ENCODE assay signal across 8 mouse cellular contexts in genomic region chr13:104139369-104140209, GRCm38 (mm10). TPM values are rescaled to one million over a fixed set of nuclear protein-coding genes. Genes with fewer than 3 reads are reported as not detected.
DNase-seq lines count a peak whose midpoint lies in the region; ATAC-seq and TF ChIP-seq lines count a peak whose summit lies in the region.

No protein-coding gene starts in this region.

- no peak overlapping the region for H3K9ac ChIP-seq in hindbrain, embryonic 13.5 days
- no peak overlapping the region for H3K9ac ChIP-seq in intestine, postnatal 0 days (ENCODE audit: low read depth, low read length)
- no peak overlapping the region for H3K9ac ChIP-seq in midbrain, embryonic 15.5 days

- no peak overlapping the region for H3K4me3 ChIP-seq in hindbrain, embryonic 10.5 days
- H3K4me3 ChIP-seq in hindbrain, embryonic 13.5 days = no peak overlapping the region
- H3K4me3 ChIP-seq in intestine, postnatal 0 days (ENCODE audit: low read depth, low read length) = no peak overlapping the region
- no peak overlapping the region for H3K4me3 ChIP-seq in limb, embryonic 10.5 days
- H3K4me3 ChIP-seq in midbrain, embryonic 15.5 days = no peak overlapping the region
- peak overlapping the region; percentile 31 for H3K4me3 ChIP-seq in spleen, adult 2 months (ENCODE audit: extremely low read depth, insufficient read depth, insufficient read length)

- WGBS in hindbrain, embryonic 10.5 days = 47% methylated on average over 13 of the region's 13 CpGs
- 45% methylated on average over 13 of the region's 13 CpGs for WGBS in hindbrain, embryonic 13.5 days
- WGBS in intestine, postnatal 0 days = 33% methylated on average over 13 of the region's 13 CpGs
- 50% methylated on average over 13 of the region's 13 CpGs for WGBS in limb, embryonic 10.5 days
- whole genome bisulfite sequencing in midbrain, embryonic 15.5 days = 39% methylated on average over 13 of the region's 13 CpGs
- WGBS in spleen, adult 2 months = 27% methylated on average over 13 of the region's 13 CpGs

- peak; percentile 95 for TF ChIP-seq CTCF in intestine, postnatal 0 days (IDR thresholded peaks at IDR 0.05; ENCODE audit: low read depth)
- TF ChIP-seq CTCF in spleen, adult 2 months (IDR thresholded peaks at IDR 0.05; ENCODE audit: extremely low read depth, insufficient read depth, insufficient read length, insufficient replicate concordance) = peak; percentile 75; the same call in 1 of the 2 replicates

- peaks cover 75% of the 10 kb centered on the region for H3K36me3 ChIP-seq in hindbrain, embryonic 10.5 days
- peaks cover 75% of the 10 kb centered on the region for H3K36me3 ChIP-seq in hindbrain, embryonic 13.5 days
- H3K36me3 ChIP-seq in intestine, postnatal 0 days (ENCODE audit: control insufficient read depth, insufficient read depth) = peaks cover 20% of the 10 kb centered on the region; the same call in 1 of the 2 replicates
- peaks cover 63% of the 10 kb centered on the region for H3K36me3 ChIP-seq in limb, embryonic 10.5 days
- H3K36me3 ChIP-seq in midbrain, embryonic 15.5 days (replicated peaks) = peaks cover 44% of the 10 kb centered on the region
- peaks cover 7% of the 10 kb centered on the region for H3K36me3 ChIP-seq in spleen, adult 2 months (ENCODE audit: control insufficient read depth, insufficient read depth, low read length)

- no peak overlapping the region for H3K4me2 ChIP-seq in hindbrain, embryonic 13.5 days
- peak overlapping the region; percentile 45; the same call in 1 of the 2 replicates for H3K4me2 ChIP-seq in intestine, postnatal 0 days (replicated peaks; ENCODE audit: low read depth)
- no peak overlapping the region for H3K4me2 ChIP-seq in midbrain, embryonic 15.5 days

- no peaks in the 10 kb centered on the region for H3K9me3 ChIP-seq in hindbrain, embryonic 10.5 days
- no peaks in the 10 kb centered on the region for H3K9me3 ChIP-seq in hindbrain, embryonic 13.5 days
- H3K9me3 ChIP-seq in intestine, postnatal 0 days (ENCODE audit: control insufficient read depth) = no peaks in the 10 kb centered on the region
- H3K9me3 ChIP-seq in limb, embryonic 10.5 days (replicated peaks) = no peaks in the 10 kb centered on the region
- no peaks in the 10 kb centered on the region for H3K9me3 ChIP-seq in midbrain, embryonic 15.5 days

- no peak overlapping the region for H3K27ac ChIP-seq in hindbrain, embryonic 10.5 days
- H3K27ac ChIP-seq in hindbrain, embryonic 13.5 days = no peak overlapping the region
- no peak overlapping the region for H3K27ac ChIP-seq in intestine, postnatal 0 days (ENCODE audit: low read depth, low read length)
- H3K27ac ChIP-seq in limb, embryonic 10.5 days = no peak overlapping the region
- H3K27ac ChIP-seq in midbrain, embryonic 15.5 days = no peak overlapping the region
- no peak overlapping the region for H3K27ac ChIP-seq in spleen, adult 2 months (ENCODE audit: insufficient read depth, low read length)

- no peak for TF ChIP-seq POLR2A in spleen, adult 2 months (IDR thresholded peaks at IDR 0.05; ENCODE audit: low read depth, low read length)

- DNase-seq in hindbrain, embryonic 10.5 days (ENCODE audit: low spot score) = peak; percentile 77
- peak; percentile 80 for DNase-seq in embryo, embryonic 11 days
- peak; percentile 53 to 64 for DNase-seq in gastrocnemius, postnatal 36 days
- DNase-seq in limb, embryonic 10.5 days (ENCODE audit: low spot score) = peak; percentile 71
- peak; percentile 67 to 77 for DNase-seq in spleen, adult 2 months (ENCODE audit: low read depth in 1 of 2, low spot score in 2 of 2)

- no peaks in the 10 kb centered on the region for H3K27me3 ChIP-seq in hindbrain, embryonic 10.5 days (ENCODE audit: insufficient read depth, poor library complexity, severe bottlenecking)
- H3K27me3 ChIP-seq in hindbrain, embryonic 13.5 days = no peaks in the 10 kb centered on the region
- no peaks in the 10 kb centered on the region for H3K27me3 ChIP-seq in intestine, postnatal 0 days (replicated peaks; ENCODE audit: control insufficient read depth, insufficient read depth, low read length)
- H3K27me3 ChIP-seq in limb, embryonic 10.5 days (ENCODE audit: low read depth, poor library complexity, severe bottlenecking) = no peaks in the 10 kb centered on the region
- no peaks in the 10 kb centered on the region for H3K27me3 ChIP-seq in midbrain, embryonic 15.5 days (replicated peaks)
- H3K27me3 ChIP-seq in spleen, adult 2 months (ENCODE audit: control insufficient read depth, insufficient read depth, low read length) = no peaks in the 10 kb centered on the region

- ATAC-seq in hindbrain, embryonic 13.5 days (ENCODE audit: low FRiP score) = no peak
- peak; percentile 22; the same call in 1 of the 2 replicates for ATAC-seq in intestine, postnatal 0 days
- peak; percentile 71; the same call in 1 of the 2 replicates for ATAC-seq in midbrain, embryonic 15.5 days (replicated peaks)

- H3K4me1 ChIP-seq in hindbrain, embryonic 10.5 days (replicated peaks) = no peaks in the 10 kb centered on the region
- H3K4me1 ChIP-seq in hindbrain, embryonic 13.5 days (replicated peaks) = no peaks in the 10 kb centered on the region
- no peaks in the 10 kb centered on the region for H3K4me1 ChIP-seq in intestine, postnatal 0 days (replicated peaks; ENCODE audit: control insufficient read depth, insufficient read depth, low read length)
- H3K4me1 ChIP-seq in limb, embryonic 10.5 days = no peaks in the 10 kb centered on the region
- no peaks in the 10 kb centered on the region for H3K4me1 ChIP-seq in midbrain, embryonic 15.5 days
- no peaks in the 10 kb centered on the region for H3K4me1 ChIP-seq in spleen, adult 2 months (ENCODE audit: control insufficient read depth, insufficient read depth, insufficient read length)

- intact Hi-C loops in gastrocnemius, postnatal 36 days (cut with DNase I) = no loop called here

RNA-seq across cellular contexts. Expression of gene Sgtb, which starts 30.0 kb away (rescaled TPM):
- 12.4 and 22.1 TPM in 2 replicates for polyA plus RNA-seq in hindbrain, embryonic 10.5 days (2016; fragmentation: Nextera tagmentation; extraction: Ambion mirVana)
- polyA plus RNA-seq in hindbrain, embryonic 13.5 days (2015; fragmentation: Nextera tagmentation; extraction: Ambion mirVana) = 32.7 and 34.7 TPM in 2 replicates
- total RNA-seq in gastrocnemius, postnatal 36 days (2021) = under 1 TPM; 0.52 to 0.71 TPM
- polyA plus RNA-seq in intestine, postnatal 0 days (2015; fragmentation: Nextera tagmentation; extraction: Ambion mirVana) = 1.5 and 2.1 TPM in 2 replicates
- 5.8 and 7.3 TPM in 2 replicates for polyA plus RNA-seq in limb, embryonic 10.5 days (2016; fragmentation: Nextera tagmentation; extraction: Ambion mirVana)
- polyA plus RNA-seq in midbrain, embryonic 15.5 days (2015; fragmentation: Nextera tagmentation; extraction: Ambion mirVana) = 28.6 and 29.4 TPM in 2 replicates
- polyA plus RNA-seq in spleen, adult 2 months (2012; rRNA removed) = 0.12 and 0.16 TPM in 2 replicates

RNA-seq across cellular contexts. Expression of gene Nln, which starts 30.2 kb away (rescaled TPM):
- 15.8 and 19.3 TPM in 2 replicates for polyA plus RNA-seq in hindbrain, embryonic 10.5 days (2016; fragmentation: Nextera tagmentation; extraction: Ambion mirVana)
- polyA plus RNA-seq in hindbrain, embryonic 13.5 days (2015; fragmentation: Nextera tagmentation; extraction: Ambion mirVana) = 41.9 and 44.8 TPM in 2 replicates
- total RNA-seq in gastrocnemius, postnatal 36 days (2021) = 1 to 10 TPM; 6.9 to 8.2 TPM
- polyA plus RNA-seq in intestine, postnatal 0 days (2015; fragmentation: Nextera tagmentation; extraction: Ambion mirVana) = 11.7 and 13.3 TPM in 2 replicates
- 20.2 and 20.4 TPM in 2 replicates for polyA plus RNA-seq in limb, embryonic 10.5 days (2016; fragmentation: Nextera tagmentation; extraction: Ambion mirVana)
- 66.1 and 70.8 TPM in 2 replicates for polyA plus RNA-seq in midbrain, embryonic 15.5 days (2015; fragmentation: Nextera tagmentation; extraction: Ambion mirVana)
- 3.2 and 3.7 TPM in 2 replicates for polyA plus RNA-seq in spleen, adult 2 months (2012; rRNA removed)

RNA-seq across cellular contexts. Expression of gene Trappc13, which starts 38.7 kb away (rescaled TPM):
- polyA plus RNA-seq in hindbrain, embryonic 10.5 days (2016; fragmentation: Nextera tagmentation; extraction: Ambion mirVana) = 71.7 and 84.6 TPM in 2 replicates
- polyA plus RNA-seq in hindbrain, embryonic 13.5 days (2015; fragmentation: Nextera tagmentation; extraction: Ambion mirVana) = 66.3 and 68.2 TPM in 2 replicates
- total RNA-seq in gastrocnemius, postnatal 36 days (2021) = 10 to 100 TPM; 29.1 to 29.9 TPM
- 30.9 and 34.3 TPM in 2 replicates for polyA plus RNA-seq in intestine, postnatal 0 days (2015; fragmentation: Nextera tagmentation; extraction: Ambion mirVana)
- polyA plus RNA-seq in limb, embryonic 10.5 days (2016; fragmentation: Nextera tagmentation; extraction: Ambion mirVana) = 70.3 and 71.1 TPM in 2 replicates
- 55.9 and 58.7 TPM in 2 replicates for polyA plus RNA-seq in midbrain, embryonic 15.5 days (2015; fragmentation: Nextera tagmentation; extraction: Ambion mirVana)
- 2.8 and 3.0 TPM in 2 replicates for polyA plus RNA-seq in spleen, adult 2 months (2012; rRNA removed)

RNA-seq across cellular contexts. Expression of gene Trim23, which starts 39.0 kb away (rescaled TPM):
- 17.8 and 18.0 TPM in 2 replicates for polyA plus RNA-seq in hindbrain, embryonic 10.5 days (2016; fragmentation: Nextera tagmentation; extraction: Ambion mirVana)
- 33.6 and 34.2 TPM in 2 replicates for polyA plus RNA-seq in hindbrain, embryonic 13.5 days (2015; fragmentation: Nextera tagmentation; extraction: Ambion mirVana)
- total RNA-seq in gastrocnemius, postnatal 36 days (2021) = 10 to 100 TPM; 19.1 to 24.3 TPM
- polyA plus RNA-seq in intestine, postnatal 0 days (2015; fragmentation: Nextera tagmentation; extraction: Ambion mirVana) = 4.9 and 5.4 TPM in 2 replicates
- polyA plus RNA-seq in limb, embryonic 10.5 days (2016; fragmentation: Nextera tagmentation; extraction: Ambion mirVana) = 15.2 and 19.2 TPM in 2 replicates
- polyA plus RNA-seq in midbrain, embryonic 15.5 days (2015; fragmentation: Nextera tagmentation; extraction: Ambion mirVana) = 34.8 and 37.0 TPM in 2 replicates
- polyA plus RNA-seq in spleen, adult 2 months (2012; rRNA removed) = 1.2 and 1.5 TPM in 2 replicates
